Mouse (Mus musculus): ENCODE measurements around the gene Ciart. TPM values are rescaled to one million over a fixed set of nuclear protein-coding genes. Genes with fewer than 3 reads are reported as not detected.
"Not testable (repeated sequence)": the region's sequence is repeated elsewhere in the genome, so short reads cannot be mapped to it uniquely, and the experiment has no call there.

The Ciart gene
- polyA plus RNA-seq, 1 experiment: 1.7 TPM

GRCm38 (mm10) chr3:95865571-95865970 lies 16.5 kb downstream of the Ciart start:
- Histone ChIP-seq H3K27ac (ENCODE audit: insufficient read depth, low read depth, low read length) (no peak overlapping the region), H3K4me3 (ENCODE audit: insufficient read depth, low read length) (no peak overlapping the region), H3K4me1 (ENCODE audit: control insufficient read depth, insufficient read depth, low read length) (peaks cover 3% of the 10 kb centered on the region; the same call in 1 of the 2 replicates)
- no peak for TF ChIP-seq CTCF (IDR thresholded peaks at IDR 0.05; ENCODE audit: low read depth, low read length)

GRCm38 (mm10) chr3:95865050-95865449 lies 17.0 kb downstream of the Ciart start:
- H3K4me3 ChIP-seq (ENCODE audit: insufficient read depth, low read length): no peak overlapping the region
- no peak overlapping the region for H3K27ac ChIP-seq (ENCODE audit: insufficient read depth, low read depth, low read length)
- H3K4me1 ChIP-seq (ENCODE audit: control insufficient read depth, insufficient read depth, low read length): no peaks in the 10 kb centered on the region
- TF ChIP-seq CTCF (IDR thresholded peaks at IDR 0.05; ENCODE audit: low read depth, low read length): no peak
- no peak for TF ChIP-seq POLR2A (IDR thresholded peaks at IDR 0.05; ENCODE audit: borderline replicate concordance, low read depth, low read length)

DNA sequence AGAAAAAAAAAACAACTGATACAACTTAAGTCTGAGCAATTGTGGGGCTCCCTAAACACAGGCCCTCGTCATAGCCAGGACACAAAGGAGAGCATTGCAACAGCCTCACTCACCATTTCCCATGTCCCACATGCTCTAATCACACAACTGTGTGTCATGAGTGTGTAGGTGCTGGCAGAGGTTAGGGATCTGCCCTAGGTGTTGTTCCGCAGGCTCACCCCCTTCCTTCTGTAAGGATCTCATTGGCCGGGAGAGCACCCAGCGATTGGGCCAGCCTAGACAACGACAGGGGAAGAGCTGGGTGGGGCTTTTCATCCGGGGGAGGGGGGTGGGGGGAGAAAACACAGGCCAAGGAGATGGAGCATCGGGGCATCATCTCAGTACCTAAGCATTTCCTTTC lies 18.5 kb downstream of the Ciart start:
- Histone ChIP-seq H3K27ac (ENCODE audit: insufficient read depth, low read depth, low read length) (no peak overlapping the region), H3K4me1 (ENCODE audit: control insufficient read depth, insufficient read depth, low read length) (no peaks in the 10 kb centered on the region)
- no peak for TF ChIP-seq CTCF (IDR thresholded peaks at IDR 0.05; ENCODE audit: low read depth, low read length)

DNA sequence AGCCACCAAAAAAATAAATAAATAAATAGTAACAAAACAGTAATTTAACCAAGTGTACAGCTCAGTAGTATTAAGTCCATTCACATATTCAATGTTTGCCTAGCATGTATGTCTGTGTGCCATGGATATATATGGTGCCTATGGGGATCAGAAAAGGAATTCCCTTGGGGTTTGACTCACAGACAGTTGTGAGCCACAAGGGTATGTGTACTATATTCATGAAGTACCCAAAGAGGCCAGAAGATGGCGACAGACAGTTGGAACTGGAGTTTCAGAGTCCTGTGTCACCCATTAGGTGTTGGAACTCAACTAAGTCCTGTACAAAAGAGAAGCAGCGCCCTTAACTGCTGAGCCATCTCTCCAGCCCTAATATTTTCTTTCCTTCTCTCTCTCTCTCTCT lies 20.3 kb downstream of the Ciart start:
- TF ChIP-seq CTCF (IDR thresholded peaks at IDR 0.05; ENCODE audit: low read depth, low read length): no peak
- no peak for TF ChIP-seq POLR2A (IDR thresholded peaks at IDR 0.05; ENCODE audit: borderline replicate concordance, low read depth, low read length)
- no peak overlapping the region for H3K27ac ChIP-seq (ENCODE audit: insufficient read depth, low read depth, low read length)
- no peak overlapping the region for H3K4me3 ChIP-seq (ENCODE audit: insufficient read depth, low read length)
- H3K4me1 ChIP-seq (ENCODE audit: control insufficient read depth, insufficient read depth, low read length): no peaks in the 10 kb centered on the region

More for the DNA sequence above, 18.5 kb downstream of the Ciart start:
- H3K4me3 ChIP-seq (ENCODE audit: insufficient read depth, low read length): no peak overlapping the region

GRCm38 (mm10) chr3:95861216-95861615 lies 20.8 kb downstream of the Ciart start:
- Histone ChIP-seq H3K4me3 (ENCODE audit: insufficient read depth, low read length) (no peak overlapping the region), H3K27ac (ENCODE audit: insufficient read depth, low read depth, low read length) (no peak overlapping the region)
- TF ChIP-seq POLR2A (IDR thresholded peaks at IDR 0.05; ENCODE audit: borderline replicate concordance, low read depth, low read length) (no peak), CTCF (IDR thresholded peaks at IDR 0.05; ENCODE audit: low read depth, low read length) (peak; percentile 19; the same call in 1 of the 2 replicates)

DNA sequence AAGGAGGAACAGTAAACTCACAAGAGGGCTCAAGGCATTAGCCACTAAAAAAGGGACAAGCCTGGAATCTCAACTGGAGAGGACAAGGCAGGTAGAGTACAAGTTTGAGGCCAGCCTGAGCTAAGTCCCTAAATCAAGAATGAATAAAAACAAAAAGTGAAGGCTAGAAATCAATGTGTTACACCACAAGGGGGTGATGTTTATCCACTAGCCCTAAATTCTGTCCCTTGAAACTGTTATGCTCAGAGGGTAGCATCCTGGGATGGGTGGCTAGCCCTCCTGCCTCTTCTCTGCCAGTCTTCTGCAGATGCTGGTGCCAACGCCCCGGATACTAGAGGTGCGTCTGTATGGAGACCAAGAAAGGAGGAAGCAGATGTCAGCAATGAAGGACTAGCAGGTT lies 21.7 kb downstream of the Ciart start:
- Histone ChIP-seq H3K27ac (ENCODE audit: insufficient read depth, low read depth, low read length) (no peak overlapping the region), H3K4me3 (ENCODE audit: insufficient read depth, low read length) (no peak overlapping the region), H3K4me1 (ENCODE audit: control insufficient read depth, insufficient read depth, low read length) (peaks cover 3% of the 10 kb centered on the region; the same call in 1 of the 2 replicates)
- no peak for TF ChIP-seq CTCF (IDR thresholded peaks at IDR 0.05; ENCODE audit: low read depth, low read length)
- no peak for TF ChIP-seq POLR2A (IDR thresholded peaks at IDR 0.05; ENCODE audit: borderline replicate concordance, low read depth, low read length)

More at GRCm38 (mm10) chr3:95861216-95861615, 20.8 kb downstream of the Ciart start:
- H3K4me1 ChIP-seq (ENCODE audit: control insufficient read depth, insufficient read depth, low read length): peaks cover under 1% of the 10 kb centered on the region; the same call in 1 of the 2 replicates

DNA sequence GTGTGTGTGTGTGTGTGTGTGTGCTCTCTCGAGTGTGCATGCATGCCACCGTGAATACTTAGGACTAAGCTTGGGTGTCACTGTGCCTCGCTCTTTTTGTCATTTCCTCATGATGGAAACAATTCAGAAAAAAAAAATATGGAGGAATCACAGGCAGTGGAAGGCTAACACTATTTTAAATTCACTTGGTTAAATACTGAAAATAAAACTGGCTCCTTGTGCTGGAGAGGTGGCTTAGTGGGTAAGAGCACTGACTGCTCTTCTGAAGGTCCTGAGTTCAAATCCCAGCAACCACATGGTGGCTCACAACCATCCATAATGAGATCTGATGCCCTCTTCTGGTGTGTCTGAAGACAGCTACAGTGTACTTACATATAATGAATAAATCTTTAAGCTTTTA lies 23.8 kb downstream of the Ciart start:
- H3K4me1 ChIP-seq (ENCODE audit: control insufficient read depth, insufficient read depth, low read length); H3K27ac ChIP-seq (ENCODE audit: insufficient read depth, low read depth, low read length); H3K4me3 ChIP-seq (ENCODE audit: insufficient read depth, low read length): not testable (repeated sequence)

DNA sequence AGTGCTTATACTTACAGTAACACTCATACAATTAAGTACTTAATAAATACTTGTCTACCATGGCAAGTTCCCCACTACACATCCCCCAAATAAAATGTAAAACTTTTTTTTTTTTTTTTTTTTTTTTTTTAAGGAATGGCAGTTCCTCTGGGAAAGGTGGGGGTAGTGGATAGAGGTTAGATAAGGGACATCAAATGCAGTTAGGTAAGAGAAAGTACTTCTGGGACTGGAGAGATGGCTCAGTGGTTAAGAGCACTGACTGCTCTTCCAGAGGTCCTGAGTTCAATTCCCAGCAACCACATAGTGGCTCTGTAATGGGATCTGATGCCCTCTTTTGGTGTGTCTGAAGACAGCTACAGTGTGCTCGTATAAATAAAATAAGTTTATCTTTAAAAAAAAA lies 25.0 kb downstream of the Ciart start:
- not testable (repeated sequence) for H3K4me1 ChIP-seq (ENCODE audit: control insufficient read depth, insufficient read depth, low read length); H3K27ac ChIP-seq (ENCODE audit: insufficient read depth, low read depth, low read length); H3K4me3 ChIP-seq (ENCODE audit: insufficient read depth, low read length)

GRCm38 (mm10) chr3:95856115-95856514 lies 25.9 kb downstream of the Ciart start:
- Histone ChIP-seq H3K4me3 (ENCODE audit: insufficient read depth, low read length) (peak overlapping the region; percentile 89), H3K27ac (ENCODE audit: insufficient read depth, low read depth, low read length) (peak overlapping the region; percentile 56), H3K4me1 (ENCODE audit: control insufficient read depth, insufficient read depth, low read length) (peaks cover 5% of the 10 kb centered on the region; the same call in 1 of the 2 replicates)
- no peak for TF ChIP-seq CTCF (IDR thresholded peaks at IDR 0.05; ENCODE audit: low read depth, low read length)
- no peak for TF ChIP-seq POLR2A (IDR thresholded peaks at IDR 0.05; ENCODE audit: borderline replicate concordance, low read depth, low read length)

DNA sequence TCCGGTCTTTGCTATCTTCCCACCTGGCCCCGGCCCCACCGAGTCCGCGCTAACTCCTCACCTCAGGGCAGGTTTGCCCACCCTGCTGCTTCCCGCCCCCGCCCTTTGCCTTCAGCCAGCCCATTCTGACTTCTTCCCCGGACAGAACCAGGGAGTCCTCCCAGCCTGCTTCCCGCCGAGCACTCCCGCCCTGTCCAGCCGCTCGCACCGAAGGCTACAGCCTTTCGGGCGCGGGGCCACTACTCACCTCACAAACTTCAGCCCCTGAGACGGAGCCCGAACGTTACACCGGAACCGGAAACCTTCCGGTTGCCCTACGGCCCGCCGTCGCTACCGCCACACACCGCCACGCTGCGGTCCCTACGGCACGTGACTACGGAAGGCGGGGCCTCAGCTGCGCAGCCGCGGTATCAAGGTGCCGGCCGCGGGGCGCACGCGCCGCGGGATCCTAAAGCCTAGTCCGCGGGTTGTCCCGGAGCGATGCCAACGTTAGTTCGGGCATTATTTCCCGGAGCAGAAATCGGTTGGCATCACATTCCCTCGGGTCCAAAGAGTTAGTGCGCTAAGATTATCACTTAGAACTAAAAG lies 26.5 kb downstream of the Ciart start, which contains the start of gene Prpf3:
TSS of gene Prpf3 (minus strand) at position 384 of the 588 bp plus-strand sequence.
- TF ChIP-seq POLR2A (IDR thresholded peaks at IDR 0.05; ENCODE audit: borderline replicate concordance, low read depth, low read length) (no peak), CTCF (IDR thresholded peaks at IDR 0.05; ENCODE audit: low read depth, low read length) (no peak)
- Histone ChIP-seq H3K4me3 (ENCODE audit: insufficient read depth, low read length) (peak within 1 kb of the TSS; percentile 89), H3K4me1 (ENCODE audit: control insufficient read depth, insufficient read depth, low read length) (peaks cover 5% of the 10 kb centered on the region; the same call in 1 of the 2 replicates), H3K27ac (ENCODE audit: insufficient read depth, low read depth, low read length) (peak within 1 kb of the TSS; percentile 56)

DNA sequence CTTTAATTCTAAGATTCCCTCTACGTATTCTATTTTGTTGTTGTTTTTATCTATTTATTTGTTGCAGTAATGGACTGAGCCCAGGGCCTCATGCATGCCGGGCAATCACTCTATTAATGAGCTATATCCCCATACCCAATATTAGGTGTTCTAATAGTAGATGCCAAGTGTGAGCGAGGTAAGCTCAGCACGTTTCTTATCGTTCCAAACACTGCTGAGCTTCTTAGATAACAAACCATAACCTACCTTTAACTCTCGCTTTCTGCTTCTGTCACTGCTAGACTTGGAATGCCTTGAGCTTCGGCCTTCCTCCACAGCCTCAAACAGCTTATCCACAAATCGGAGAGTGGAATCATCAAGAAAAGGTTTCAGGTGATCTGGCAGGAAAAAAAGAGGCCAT lies 30.7 kb downstream of the Ciart start:
- no peak overlapping the region for H3K27ac ChIP-seq (ENCODE audit: insufficient read depth, low read depth, low read length)
- TF ChIP-seq POLR2A (IDR thresholded peaks at IDR 0.05; ENCODE audit: borderline replicate concordance, low read depth, low read length): no peak
- TF ChIP-seq CTCF (IDR thresholded peaks at IDR 0.05; ENCODE audit: low read depth, low read length): no peak

More for the DNA sequence above, 30.7 kb downstream of the Ciart start:
- Histone ChIP-seq H3K4me1 (ENCODE audit: control insufficient read depth, insufficient read depth, low read length) (peaks cover 5% of the 10 kb centered on the region; the same call in 1 of the 2 replicates), H3K4me3 (ENCODE audit: insufficient read depth, low read length) (no peak overlapping the region)
